Mouse (Mus musculus): ENCODE results near the gene Klhdc1. TPM values are rescaled to one million over a fixed set of nuclear protein-coding genes. Genes with fewer than 3 reads are reported as not detected.

Klhdc1 gene
- polyA plus RNA-seq, 1 experiment, result 8.1 TPM

GRCm38 (mm10) chr12:69197378-69198163 lies 43.4 kb upstream of the Klhdc1 start:
- no peak for TF ChIP-seq TCF12 (IDR thresholded peaks at IDR 0.05; ENCODE audit: insufficient read depth, poor library complexity, severe bottlenecking)
- TF ChIP-seq POLR2A (IDR thresholded peaks at IDR 0.05; ENCODE audit: insufficient read length, low read depth), result peak; percentile 45
- TF ChIP-seq MYOG (IDR thresholded peaks at IDR 0.05; ENCODE audit: control insufficient read depth in 1 of 3, insufficient read depth in 1 of 3, insufficient read length in 2 of 3, low read depth in 2 of 3), result peak in 1 of 3 experiments; percentile 47
- TF ChIP-seq MYOD1 (IDR thresholded peaks at IDR 0.05; ENCODE audit: control insufficient read depth in 1 of 3, insufficient read length in 2 of 3, low read depth in 2 of 3), result peak in 1 of 3 experiments; percentile 68
- Histone ChIP-seq H3K4me3 (peak overlapping the region; percentile 85), H3K36me3 (ENCODE audit: control insufficient read depth, insufficient read depth) (peaks cover 8% of the 10 kb centered on the region), H3K4me2 (ENCODE audit: low read depth) (peak overlapping the region; percentile 91), H3ac (ENCODE audit: control insufficient read depth, insufficient read length) (peak overlapping the region; percentile 72), H3K27me3 (ENCODE audit: control insufficient read depth, insufficient read depth, insufficient read length) (no peaks in the 10 kb centered on the region), H3K79me2 (ENCODE audit: control insufficient read depth, insufficient read depth) (peaks cover 43% of the 10 kb centered on the region)

GRCm38 (mm10) chr12:69198164-69198535 lies 42.8 kb upstream of the Klhdc1 start, which contains the start of gene Dnaaf2:
Gene Dnaaf2 (minus strand): TSS chr12:69198429.
- peak; percentile 0 for TF ChIP-seq POLR2A (IDR thresholded peaks at IDR 0.05; ENCODE audit: insufficient read length, low read depth)
- TF ChIP-seq SRF (IDR thresholded peaks at IDR 0.05; ENCODE audit: control insufficient read depth, insufficient read length, low read depth), result no peak
- peak within 1 kb of the TSS; percentile 85 for H3K4me3 ChIP-seq
- peaks cover 43% of the 10 kb centered on the region for H3K79me2 ChIP-seq (ENCODE audit: control insufficient read depth, insufficient read depth)
- peak within 1 kb of the TSS; percentile 72 for H3ac ChIP-seq (ENCODE audit: control insufficient read depth, insufficient read length)
- peak within 1 kb of the TSS; percentile 91 for H3K4me2 ChIP-seq (ENCODE audit: low read depth)
- no peaks in the 10 kb centered on the region for H3K27me3 ChIP-seq (ENCODE audit: control insufficient read depth, insufficient read depth, insufficient read length)
- peaks cover 8% of the 10 kb centered on the region for H3K36me3 ChIP-seq (ENCODE audit: control insufficient read depth, insufficient read depth)

GRCm38 (mm10) chr12:69198985-69199384 lies 42.0 kb upstream of the Klhdc1 start:
- Histone ChIP-seq H3K27me3 (ENCODE audit: control insufficient read depth, insufficient read depth, insufficient read length) (no peaks in the 10 kb centered on the region), H3K4me3 (no peak overlapping the region), H3K79me2 (ENCODE audit: control insufficient read depth, insufficient read depth) (peaks cover 36% of the 10 kb centered on the region), H3ac (ENCODE audit: control insufficient read depth, insufficient read length) (no peak overlapping the region), H3K36me3 (ENCODE audit: control insufficient read depth, insufficient read depth) (peaks cover 8% of the 10 kb centered on the region), H3K4me2 (ENCODE audit: low read depth) (peak overlapping the region; percentile 91)
- no peak for TF ChIP-seq MYOD1 (IDR thresholded peaks at IDR 0.05; ENCODE audit: control insufficient read depth in 1 of 3, insufficient read length in 2 of 3, low read depth in 2 of 3)
- TF ChIP-seq CEBPB (IDR thresholded peaks at IDR 0.05; ENCODE audit: insufficient read depth, poor library complexity, severe bottlenecking), result no peak
- TF ChIP-seq TCF12 (IDR thresholded peaks at IDR 0.05; ENCODE audit: insufficient read depth, poor library complexity, severe bottlenecking), result no peak
- no peak for TF ChIP-seq SRF (IDR thresholded peaks at IDR 0.05; ENCODE audit: control insufficient read depth, insufficient read length, low read depth)
- no peak for TF ChIP-seq USF1 (IDR thresholded peaks at IDR 0.05; ENCODE audit: low read depth)
- no peak for TF ChIP-seq REST (IDR thresholded peaks at IDR 0.05; ENCODE audit: insufficient read depth, insufficient read length)
- no peak for TF ChIP-seq MYOG (IDR thresholded peaks at IDR 0.05; ENCODE audit: control insufficient read depth in 1 of 3, insufficient read depth in 1 of 3, insufficient read length in 2 of 3, low read depth in 2 of 3)
- no peak for TF ChIP-seq POLR2AphosphoS2 (IDR thresholded peaks at IDR 0.05; ENCODE audit: insufficient read length, low read depth)
- no peak for TF ChIP-seq TCF3 (IDR thresholded peaks at IDR 0.05; ENCODE audit: insufficient read length, low read depth)
- no peak for TF ChIP-seq POLR2A (IDR thresholded peaks at IDR 0.05; ENCODE audit: insufficient read length, low read depth)
- TF ChIP-seq MAX (IDR thresholded peaks at IDR 0.05; ENCODE audit: low read depth), result no peak
- TF ChIP-seq E2F4 (IDR thresholded peaks at IDR 0.05; ENCODE audit: insufficient read depth), result no peak

GRCm38 (mm10) chr12:69204052-69204833 lies 36.7 kb upstream of the Klhdc1 start, which contains the start of gene Gm49384:
Gene Gm49384 (minus strand): TSS chr12:69204267.
- Histone ChIP-seq H3K79me2 (ENCODE audit: control insufficient read depth, insufficient read depth) (no peaks in the 10 kb centered on the region), H3K27me3 (ENCODE audit: control insufficient read depth, insufficient read depth, insufficient read length) (no peaks in the 10 kb centered on the region), H3ac (ENCODE audit: control insufficient read depth, insufficient read length) (no peak within 1 kb of the TSS), H3K4me3 (no peak within 1 kb of the TSS), H3K4me2 (ENCODE audit: low read depth) (no peak within 1 kb of the TSS), H3K36me3 (ENCODE audit: control insufficient read depth, insufficient read depth) (peaks cover 8% of the 10 kb centered on the region)
- TF ChIP-seq TCF3 (IDR thresholded peaks at IDR 0.05; ENCODE audit: insufficient read length, low read depth), result no peak
- peak; percentile 17 for TF ChIP-seq POLR2AphosphoS2 (IDR thresholded peaks at IDR 0.05; ENCODE audit: insufficient read length, low read depth)

GRCm38 (mm10) chr12:69207396-69207795 lies 33.6 kb upstream of the Klhdc1 start:
- H3K36me3 ChIP-seq (ENCODE audit: control insufficient read depth, insufficient read depth), result no peaks in the 10 kb centered on the region
- no peak overlapping the region for H3ac ChIP-seq (ENCODE audit: control insufficient read depth, insufficient read length)
- no peaks in the 10 kb centered on the region for H3K79me2 ChIP-seq (ENCODE audit: control insufficient read depth, insufficient read depth)
- no peak for TF ChIP-seq MYOD1 (IDR thresholded peaks at IDR 0.05; ENCODE audit: control insufficient read depth in 1 of 3, insufficient read length in 2 of 3, low read depth in 2 of 3)
- no peak for TF ChIP-seq MYOG (IDR thresholded peaks at IDR 0.05; ENCODE audit: control insufficient read depth in 1 of 3, insufficient read depth in 1 of 3, insufficient read length in 2 of 3, low read depth in 2 of 3)
- no peak for TF ChIP-seq TCF12 (IDR thresholded peaks at IDR 0.05; ENCODE audit: insufficient read depth, poor library complexity, severe bottlenecking)
- no peak overlapping the region for H3K4me3 ChIP-seq
- H3K4me2 ChIP-seq (ENCODE audit: low read depth), result no peak overlapping the region
- H3K27me3 ChIP-seq (ENCODE audit: control insufficient read depth, insufficient read depth, insufficient read length), result no peaks in the 10 kb centered on the region

Data from myocyte (in vitro differentiated cells).